Mouse (Mus musculus) hematopoietic stem cell, adult 5-6 weeks (primary cell): Measurements from ENCODE around the gene Dcaf11. TPM values are rescaled to one million over a fixed set of nuclear protein-coding genes. Genes with fewer than 3 reads are reported as not detected.

Experiments used
- ATAC-seq, 2 experiments: fragments of 125-278 bp in 1 of 2; replicated peaks in 1 of 2; 2 replicates each; pipeline ENCODE4 v1.8.0; 2016 to 2017; ENCODE audit warnings: inconsistent platforms in 2 of 2, mild to moderate bottlenecking in 2 of 2, moderate number of reproducible peaks in 2 of 2, low read depth in 1 of 2, moderate TSS enrichment in 1 of 2; ENCODE audit not compliant: low FRiP score in 2 of 2, poor library complexity in 2 of 2, severe bottlenecking in 2 of 2, insufficient read depth in 1 of 2, low TSS enrichment in 1 of 2
- total RNA-seq: library from RNA; stranded (forward); fragments of 172-1452, 232-1000 nt; gene quantifications from 2 replicates; pipeline ENCODE4 v1.2.3, GENCODE M21; 2017

Gene Dcaf11
- total RNA-seq, 1 experiment from 2014 or later, result 47.6 TPM

DNA sequence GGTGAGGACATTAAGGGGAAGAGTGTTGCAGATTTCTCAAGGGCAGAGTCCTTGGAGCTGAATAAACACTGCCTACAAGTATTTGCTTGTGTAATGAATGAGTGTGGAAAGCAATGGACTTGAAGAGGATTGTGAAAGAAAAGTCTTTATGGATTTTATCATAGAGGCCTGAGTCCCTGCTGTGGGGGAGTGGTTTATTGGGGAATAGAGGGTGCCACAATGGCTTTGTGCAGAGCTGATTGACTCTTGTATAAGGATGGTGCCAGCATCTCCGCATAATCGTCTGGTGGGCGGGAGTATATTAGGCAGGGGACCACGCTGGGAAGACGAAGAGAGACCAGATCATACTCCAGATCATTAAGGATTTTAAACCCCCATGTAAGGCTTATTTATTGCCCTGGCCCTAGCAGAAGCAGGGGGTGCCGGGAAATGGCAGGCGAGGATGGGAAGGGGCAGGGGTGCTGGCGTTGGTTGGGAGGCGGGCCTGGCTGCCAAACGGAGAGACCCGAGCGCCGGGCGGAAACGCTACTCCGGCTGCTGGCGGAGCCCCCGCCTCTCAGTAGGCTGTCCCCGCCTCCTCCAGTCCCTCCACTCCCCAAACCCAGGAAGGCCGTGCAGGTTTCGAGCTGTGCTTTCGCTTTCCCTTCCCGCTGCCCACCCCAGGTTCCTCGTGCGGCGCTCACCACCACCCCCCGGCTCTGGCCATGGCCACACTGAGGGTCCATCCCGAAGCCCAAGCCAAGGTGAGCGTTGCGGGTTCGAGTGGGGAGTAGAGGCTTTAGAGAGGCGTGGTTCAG is 18.3 kb downstream of the Dcaf11 start, which contains the start of gene Psme1:
TSS of gene Psme1 (plus strand) at position 253 of the 797 bp plus-strand sequence.
- ATAC-seq, result peak; percentile 86 to 92

DNA sequence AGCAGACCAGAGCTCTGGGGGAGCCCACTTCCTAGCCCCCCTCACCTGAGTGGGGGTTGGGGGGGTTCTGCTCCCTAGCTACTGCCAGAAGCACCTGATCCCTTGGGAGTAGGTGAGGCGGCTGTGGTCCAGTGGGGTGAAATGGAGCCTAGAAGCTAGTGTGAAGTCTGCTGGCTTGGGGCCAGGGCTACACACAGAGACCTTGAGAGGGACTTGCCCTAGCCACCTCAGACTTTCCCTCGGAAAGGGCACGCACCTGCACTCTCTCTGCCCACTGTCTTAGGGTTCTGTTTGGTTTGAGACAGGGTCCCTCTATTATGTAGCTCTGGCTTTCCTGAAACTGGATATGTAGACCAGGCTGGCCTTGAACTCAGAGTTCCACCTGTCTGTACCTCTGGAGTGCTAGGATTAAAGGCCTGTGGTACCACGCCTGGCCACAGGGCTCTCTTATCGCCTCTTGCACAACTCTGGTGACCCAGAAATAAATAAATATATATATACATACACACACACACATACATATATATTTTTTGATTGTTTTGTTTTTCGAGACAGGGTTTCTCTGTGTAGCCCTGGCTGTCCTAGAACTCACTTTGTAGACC is 19.0 kb downstream of the Dcaf11 start:
- peak; percentile 9 to 15; a peak in 2 of 4 replicates for ATAC-seq

DNA sequence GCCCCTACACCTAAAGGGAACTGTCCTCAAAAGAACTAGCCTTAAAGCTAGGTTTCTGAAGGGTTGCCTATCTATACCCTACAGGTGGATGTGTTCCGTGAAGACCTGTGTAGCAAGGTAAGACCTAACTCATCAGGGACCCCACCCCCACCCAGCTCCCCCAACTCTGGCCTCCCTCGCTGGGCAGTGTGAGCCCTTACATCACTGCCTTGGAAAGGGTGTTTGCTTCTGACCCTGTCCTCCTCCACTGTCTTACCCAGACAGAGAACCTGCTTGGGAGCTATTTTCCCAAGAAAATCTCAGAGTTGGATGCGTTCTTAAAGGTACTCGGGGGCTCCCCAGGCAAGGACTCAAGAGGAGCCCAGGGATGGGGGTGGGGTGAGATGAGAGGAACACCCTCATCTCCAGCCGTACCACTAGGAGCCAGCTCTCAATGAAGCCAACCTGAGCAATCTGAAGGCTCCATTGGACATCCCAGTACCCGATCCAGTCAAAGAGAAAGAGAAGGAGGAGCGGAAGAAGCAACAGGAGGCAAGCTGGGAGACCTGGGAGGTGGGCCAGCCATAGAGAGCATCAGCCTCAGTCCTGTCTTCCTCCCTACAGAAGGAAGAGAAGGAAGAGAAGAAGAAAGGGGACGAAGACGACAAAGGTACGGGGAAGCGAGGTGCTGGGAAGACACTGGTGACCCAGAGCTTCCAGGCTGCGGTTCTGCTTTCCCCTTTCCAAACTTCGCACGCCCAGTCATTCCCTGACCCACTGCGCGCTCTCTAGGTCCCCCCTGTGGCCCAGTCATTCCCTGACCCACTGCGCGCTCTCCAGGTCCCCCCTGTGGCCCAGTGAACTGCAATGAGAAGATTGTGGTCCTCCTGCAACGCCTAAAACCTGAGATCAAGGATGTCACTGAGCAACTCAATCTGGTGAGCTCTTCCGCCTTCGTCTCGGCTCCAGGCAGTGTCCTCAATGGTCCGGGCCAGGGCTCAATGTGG is 20.0 kb downstream of the Dcaf11 start:
- ATAC-seq, result no peak

DNA sequence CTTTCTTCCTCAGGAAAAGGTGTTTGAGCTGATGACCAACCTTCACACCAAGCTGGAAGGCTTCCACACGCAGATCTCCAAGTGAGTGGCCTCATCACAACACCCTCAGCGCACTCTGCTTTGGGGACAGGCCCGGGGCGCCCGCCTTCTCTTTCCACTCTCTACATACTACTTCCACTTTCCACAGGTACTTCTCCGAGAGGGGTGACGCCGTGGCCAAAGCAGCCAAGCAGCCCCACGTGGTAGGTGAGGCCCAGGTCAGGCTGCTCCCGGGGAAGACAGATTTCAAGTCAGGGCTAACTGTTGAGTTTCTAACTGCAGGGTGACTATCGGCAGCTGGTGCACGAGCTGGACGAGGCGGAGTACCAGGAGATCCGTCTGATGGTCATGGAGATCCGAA is 20.9 kb downstream of the Dcaf11 start:
- no peak for ATAC-seq

DNA sequence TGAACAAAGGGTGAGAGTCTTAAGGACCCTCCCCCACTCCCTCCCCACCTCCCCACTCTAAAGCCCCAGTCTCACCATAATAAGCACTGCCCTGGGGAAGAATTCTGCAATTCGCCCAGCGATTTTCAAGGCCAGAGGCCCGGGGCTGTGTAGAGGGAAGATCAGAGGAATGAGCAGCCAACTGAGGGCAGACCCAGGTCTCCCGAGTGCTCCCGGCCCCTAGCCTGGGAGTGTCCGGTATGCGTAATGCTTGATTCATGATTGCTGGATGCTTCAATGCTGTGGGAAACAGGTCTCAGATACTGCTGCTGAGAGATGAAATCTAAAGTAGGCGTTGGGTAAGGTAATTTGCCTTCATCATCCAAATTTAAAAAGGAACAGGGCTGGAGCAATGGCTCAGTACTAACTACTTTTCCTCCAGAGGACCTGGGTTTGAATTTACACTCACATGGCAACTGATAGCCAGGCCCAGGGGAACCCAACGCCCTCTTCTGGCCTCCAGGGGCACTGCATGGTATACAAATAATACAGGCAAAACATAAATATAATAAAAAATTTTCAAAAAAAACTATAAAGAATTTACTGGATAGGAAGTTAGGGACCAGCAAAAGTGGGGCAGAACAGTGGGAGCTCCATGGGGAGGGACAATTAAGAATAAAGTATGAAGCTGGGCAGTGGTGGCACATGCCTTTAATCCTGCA is 22.3 kb downstream of the Dcaf11 start:
- ATAC-seq, result no peak

DNA sequence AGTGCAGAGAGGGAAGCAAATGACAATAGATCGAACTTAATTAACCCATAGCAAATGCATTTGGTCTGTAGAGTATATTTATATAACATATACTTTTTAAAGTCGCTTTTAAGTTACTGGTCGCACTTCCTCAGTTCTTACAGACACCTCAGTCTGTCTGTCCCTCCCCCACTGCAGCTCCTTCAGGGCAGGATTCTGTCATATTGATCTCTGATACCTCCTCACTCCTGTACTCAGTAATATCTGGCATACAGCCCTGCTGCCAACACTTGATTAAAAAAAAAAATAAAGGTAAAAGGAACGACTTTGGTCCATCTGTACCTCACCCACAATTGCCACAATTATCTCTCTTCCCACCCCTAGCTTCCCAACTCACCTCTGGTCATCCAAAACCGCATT is 24.5 kb downstream of the Dcaf11 start:
- ATAC-seq, result no peak

DNA sequence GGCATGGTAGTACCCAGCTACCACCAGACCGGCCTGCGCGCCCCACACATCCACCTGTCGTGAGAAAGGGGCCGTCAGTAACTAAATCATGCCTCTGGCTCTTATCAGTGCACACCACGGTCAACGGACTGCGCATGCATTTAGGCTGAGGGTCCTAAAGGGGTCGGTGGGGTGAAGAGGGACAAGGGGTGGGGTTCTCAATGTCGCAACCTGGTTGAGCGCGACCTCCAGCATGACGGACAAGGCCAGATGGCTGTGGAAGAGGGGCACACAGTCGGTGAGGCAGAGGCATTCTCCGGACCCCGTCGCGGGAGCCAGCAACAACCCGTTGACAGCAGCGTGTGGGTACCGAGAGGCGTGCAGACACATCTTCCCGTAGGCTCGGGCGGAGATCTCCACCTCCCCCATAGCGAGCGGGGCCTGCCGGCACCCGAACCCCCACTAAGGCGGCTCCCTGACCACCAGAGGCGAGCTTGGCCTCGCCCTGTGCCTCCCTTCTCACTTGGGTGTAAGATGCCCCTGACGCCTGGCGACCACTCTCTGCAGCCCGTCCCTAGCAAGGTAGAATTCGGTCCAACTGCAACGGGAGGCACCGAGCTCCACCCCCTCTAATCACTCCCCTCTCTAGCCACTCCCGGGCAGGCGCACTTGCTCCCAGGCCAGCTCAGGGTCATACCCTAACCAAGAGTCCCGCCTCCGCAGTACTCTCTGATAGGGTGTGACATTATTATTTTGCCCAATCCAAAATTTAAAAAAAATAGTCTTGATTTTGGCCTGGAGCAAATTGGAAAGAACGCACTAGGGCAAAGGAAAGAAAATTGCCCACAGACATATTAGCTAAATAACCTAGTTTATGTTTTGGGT is 25.1 kb downstream of the Dcaf11 start, which contains the start of gene Emc9:
TSS of gene Emc9 (minus strand) at position 601 of the 864 bp plus-strand sequence.
- peak; percentile 89 for ATAC-seq

DNA sequence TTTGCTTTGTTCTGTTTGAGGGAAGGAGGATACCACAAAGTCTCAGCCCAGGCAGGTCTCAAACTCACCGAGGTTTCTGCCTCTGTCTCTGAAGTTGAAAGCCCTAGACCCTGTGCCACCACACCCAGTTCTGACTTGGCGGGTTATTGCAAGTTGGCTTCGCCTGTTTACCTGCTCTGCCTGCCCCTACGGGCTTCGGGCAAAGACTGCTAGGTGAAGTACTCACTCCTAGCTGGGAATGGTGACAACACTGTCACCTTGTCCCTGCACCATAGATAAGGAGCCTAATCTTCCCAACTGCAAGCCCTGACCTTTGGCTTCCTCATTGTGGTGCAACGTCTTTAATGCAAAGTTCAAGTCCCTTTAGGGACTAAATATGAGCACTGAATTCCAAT is 25.8 kb downstream of the Dcaf11 start:
- peak in 1 of 2 experiments; percentile 34; a peak in 1 of 4 replicates for ATAC-seq

DNA sequence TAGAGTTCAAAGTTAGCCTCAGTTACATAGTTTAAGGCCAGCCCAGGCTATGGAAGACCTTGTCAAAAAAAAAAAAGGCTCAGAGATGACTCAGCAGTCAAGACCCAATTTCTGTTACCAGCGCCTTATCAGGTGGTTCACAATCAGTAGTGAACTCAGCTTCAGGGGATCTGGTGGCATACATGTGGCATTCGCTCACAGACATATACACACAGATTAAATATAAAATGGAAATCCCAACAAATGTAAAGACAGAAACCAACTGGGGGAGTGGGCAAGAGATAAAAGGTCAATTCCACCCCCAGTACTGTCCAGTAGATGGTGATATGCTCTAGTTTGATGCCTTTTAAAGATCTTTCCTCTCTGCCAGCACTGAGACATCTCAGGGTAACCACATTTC is 26.3 kb downstream of the Dcaf11 start:
- no peak for ATAC-seq

DNA sequence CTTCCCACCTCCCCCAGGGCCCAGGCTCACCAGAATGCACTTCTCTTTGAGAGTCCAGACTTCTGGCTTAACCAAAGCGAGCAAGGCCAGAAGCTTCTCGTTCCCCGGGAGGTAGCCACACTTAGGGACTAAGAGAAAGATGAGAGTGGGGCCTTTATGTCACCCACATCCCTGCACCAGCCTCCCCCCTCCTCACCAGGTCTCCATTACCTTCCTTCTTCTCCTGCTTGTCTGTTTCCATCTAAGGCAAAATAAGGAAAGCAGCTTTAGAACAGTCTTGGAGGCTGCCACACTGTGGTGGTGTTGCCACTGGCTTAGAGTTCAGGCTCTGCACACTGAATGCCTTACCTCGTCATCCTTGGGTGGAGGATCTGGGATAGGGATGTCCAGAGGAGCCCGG is 29.5 kb downstream of the Dcaf11 start:
- ATAC-seq, result no peak

DNA sequence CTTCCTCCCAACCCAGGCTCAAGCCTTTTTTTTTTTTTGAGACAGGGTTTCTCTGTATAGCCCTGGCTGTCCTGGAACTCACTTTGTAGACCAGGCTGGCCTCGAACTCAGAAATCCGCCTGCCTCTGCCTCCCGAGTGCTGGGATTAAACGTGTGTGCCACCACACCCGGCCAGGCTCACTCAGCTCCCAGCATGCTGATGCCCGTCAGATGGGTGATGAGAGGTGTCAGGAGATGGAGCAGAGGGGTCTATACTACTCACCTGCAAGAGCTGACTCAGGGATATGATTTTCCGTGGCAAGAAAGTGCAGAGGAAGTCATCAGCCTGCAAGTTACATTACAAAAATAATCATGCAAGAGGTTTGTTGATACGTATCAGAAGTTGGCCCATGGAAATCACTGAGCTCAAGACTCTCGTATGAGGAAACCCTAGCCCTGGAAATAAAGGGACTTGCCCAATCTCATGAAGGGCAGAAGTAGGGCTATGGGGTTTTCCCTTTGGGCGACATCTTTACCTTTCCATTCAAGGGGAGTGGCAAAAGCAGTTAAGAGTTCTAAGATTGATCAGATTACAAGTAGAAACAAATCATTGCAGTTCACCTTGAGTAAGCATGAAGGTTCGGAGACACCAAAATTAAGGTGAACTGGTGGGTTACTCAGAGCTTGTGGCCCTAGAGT is 30.1 kb downstream of the Dcaf11 start:
- no peak for ATAC-seq

DNA sequence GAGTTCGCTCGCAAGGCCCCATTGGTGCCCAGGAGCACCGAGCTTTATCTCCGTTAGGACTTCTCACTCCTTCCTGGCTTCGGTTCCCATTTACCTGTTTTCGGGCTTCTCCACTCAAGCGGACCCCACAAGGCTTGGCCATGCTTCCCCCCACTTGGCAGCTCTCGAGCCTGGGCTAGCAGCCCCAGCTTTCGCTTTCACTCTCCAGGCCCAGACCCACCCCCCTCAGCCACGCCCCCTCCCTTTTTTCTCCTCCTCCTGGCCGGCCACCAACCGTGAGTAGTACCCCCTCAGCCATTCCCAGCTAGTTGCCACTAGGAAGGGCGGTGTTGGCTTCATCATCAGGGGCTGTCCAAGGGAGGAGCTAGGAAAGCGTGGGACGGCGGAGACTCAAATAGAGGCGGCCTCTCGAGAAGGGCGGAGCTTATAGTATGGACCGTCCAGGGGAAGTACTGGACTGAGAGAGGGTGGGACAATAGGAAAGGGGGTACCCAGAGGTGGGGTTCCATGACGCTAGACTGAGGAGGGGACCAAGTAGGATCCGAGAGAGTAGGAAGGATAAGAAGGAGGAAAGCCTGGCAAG is 31.0 kb downstream of the Dcaf11 start, which contains the start of gene Psme2:
TSS of gene Psme2 (minus strand) at position 366 of the 583 bp plus-strand sequence.
- peak; percentile 82 to 92 for ATAC-seq

DNA sequence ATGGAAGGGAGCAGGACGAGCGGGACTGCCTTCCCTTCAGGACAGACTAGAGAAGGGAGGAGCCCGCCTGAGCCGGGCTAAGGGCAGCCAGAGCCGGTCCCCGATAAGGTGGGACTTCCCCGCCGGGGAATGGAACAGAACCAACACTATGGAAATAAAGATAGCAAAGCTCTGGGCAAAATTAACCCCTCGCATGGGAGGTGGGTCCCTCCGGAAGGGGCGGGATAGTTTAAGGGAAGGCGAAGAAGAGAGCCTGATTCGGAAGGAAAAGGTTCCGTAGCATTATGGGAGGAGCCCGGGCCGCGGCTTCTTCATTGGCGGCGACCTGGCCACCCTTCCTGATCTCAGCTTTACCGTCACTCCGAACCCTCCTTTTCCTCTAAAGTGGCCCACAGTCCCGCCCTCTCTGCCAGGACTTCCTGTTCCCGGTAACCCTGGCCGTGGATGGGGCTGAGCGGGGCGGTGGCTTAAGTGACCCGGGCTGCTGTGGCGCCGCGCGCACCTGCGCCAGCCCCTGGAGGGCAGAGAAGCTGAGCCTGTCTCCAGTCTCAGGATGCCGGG is 31.6 kb downstream of the Dcaf11 start, which contains the start of gene Rnf31:
TSS of gene Rnf31 (plus strand) at position 378 of the 561 bp plus-strand sequence.
- ATAC-seq, result peak; percentile 77 to 88

DNA sequence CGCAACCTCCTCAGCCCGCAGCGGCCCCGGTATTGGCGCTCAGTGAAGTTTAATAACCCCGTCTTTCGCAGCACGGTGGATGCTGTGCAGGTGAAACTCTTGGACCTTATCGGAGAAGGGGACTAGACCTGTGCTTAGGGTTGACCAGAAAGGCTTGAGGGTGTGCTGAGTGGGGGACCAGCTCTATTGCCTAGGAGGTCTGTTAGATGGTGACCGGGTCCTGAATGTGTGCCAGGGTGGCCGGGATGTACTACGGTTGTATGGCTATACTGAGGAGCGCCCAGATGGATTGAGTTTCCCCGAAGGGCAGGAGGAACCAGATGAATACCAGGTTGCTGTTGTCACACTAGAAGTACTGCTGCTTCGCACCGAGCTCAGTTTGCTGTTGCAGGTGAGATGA is 32.4 kb downstream of the Dcaf11 start:
- no peak for ATAC-seq

DNA sequence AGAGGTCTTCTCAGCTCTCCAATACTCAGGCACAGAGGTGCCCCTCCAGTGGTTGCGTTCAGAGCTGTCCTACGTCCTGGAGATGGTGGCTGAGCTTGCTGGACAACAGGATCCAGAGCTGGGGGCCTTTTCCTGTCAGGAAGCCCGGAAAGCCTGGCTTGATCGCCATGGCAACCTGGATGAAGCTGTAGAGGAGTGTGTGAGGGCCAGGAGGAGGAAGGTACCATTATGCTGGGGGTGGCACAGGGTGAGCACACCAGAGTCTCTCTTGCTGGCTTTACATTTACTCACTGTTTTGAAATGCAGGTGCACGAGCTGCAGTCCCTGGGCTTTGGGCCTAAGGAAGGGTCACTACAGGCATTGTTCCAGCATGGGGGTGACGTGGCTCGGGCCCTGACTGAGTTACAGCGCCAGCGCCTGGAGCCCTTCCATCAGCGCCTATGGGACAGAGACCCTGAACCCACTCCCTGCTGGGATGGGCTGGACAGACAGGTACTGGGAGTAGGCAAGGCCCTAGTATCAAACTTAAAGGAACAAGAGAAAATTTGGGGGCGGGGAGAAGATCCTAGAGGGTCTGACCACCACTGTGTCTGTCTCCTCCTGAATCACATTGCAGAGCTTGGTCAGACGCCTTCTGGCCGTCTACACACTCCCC is 36.4 kb downstream of the Dcaf11 start:
- ATAC-seq, result no peak
